Mouse (Mus musculus) intestine, embryonic 16.5 days (tissue): ENCODE data around the gene Acadl. TPM values are rescaled to one million over a fixed set of nuclear protein-coding genes. Genes with fewer than 3 reads are reported as not detected.

ENCODE experiments used
- ATAC-seq: fragments of 200-750 bp; cut with Nextera tagmentation; 2 replicates; pipeline ENCODE4 v1.8.0; 2017; ENCODE audit warnings: moderate TSS enrichment, moderate library complexity
- H3K27ac ChIP-seq: fragments of 300-500 bp; sonication (generic); 2 replicates; pipeline ENCODE4 v1.5.1; 2014; ENCODE audit warnings: mild to moderate bottlenecking, low read length
- H3K27me3 ChIP-seq: fragments of 300-500 bp; sonication (generic); replicated peaks from 2 replicates; pipeline ENCODE4 v1.6.1; 2014; ENCODE audit warnings: low read length, control low read depth, mixed read lengths; ENCODE audit not compliant: control insufficient read depth, insufficient read depth
- H3K36me3 ChIP-seq: fragments of 300-500 bp; sonication (generic); 2 replicates; pipeline ENCODE4 v1.6.1; 2014; ENCODE audit warnings: low read length, control low read depth; ENCODE audit not compliant: control insufficient read depth, insufficient read depth
- H3K4me1 ChIP-seq: fragments of 300-500 bp; sonication (generic); 2 replicates; pipeline ENCODE4 v1.6.1; 2014; ENCODE audit warnings: low read length, control low read depth, mixed read lengths; ENCODE audit not compliant: control insufficient read depth, insufficient read depth
- H3K4me2 ChIP-seq: fragments of 300-500 bp; sonication (generic); 2 replicates; pipeline ENCODE4 v1.6.1; 2014; ENCODE audit warnings: low read depth, low read length, control low read depth
- H3K4me3 ChIP-seq: fragments of 300-500 bp; sonication (generic); 2 replicates; pipeline ENCODE4 v1.5.1; 2014; ENCODE audit warnings: mild to moderate bottlenecking, low read length
- H3K9ac ChIP-seq: fragments of 300-500 bp; sonication (generic); 2 replicates; pipeline ENCODE4 v1.6.1; 2014; ENCODE audit warnings: low read depth, low read length
- H3K9me3 ChIP-seq: fragments of 300-500 bp; sonication (generic); 2 replicates; pipeline ENCODE4 v1.6.1; 2016; ENCODE audit warnings: low read length, control low read depth; ENCODE audit not compliant: control insufficient read depth
- WGBS: fragments of 180-500 bp; shearing (Covaris S2); extraction: QIAGEN DNeasy Blood & Tissue Kit; methylation state at CpG from one replicate; pipeline ENCODE4 v1.1.7; 2014; 5-methylcytosine and 5-hydroxymethylcytosine counted together
- polyA plus RNA-seq: library from polyadenylated mRNA; unstranded; fragments of >200 nt; fragmentation: Nextera tagmentation; extraction: Ambion mirVana; gene quantifications from 2 replicates; pipeline ENCODE4 v1.2.1, GENCODE M21; 2015

Gene Acadl
- polyA plus RNA-seq, 1 experiment from 2014 or later: 309 TPM

DNA sequence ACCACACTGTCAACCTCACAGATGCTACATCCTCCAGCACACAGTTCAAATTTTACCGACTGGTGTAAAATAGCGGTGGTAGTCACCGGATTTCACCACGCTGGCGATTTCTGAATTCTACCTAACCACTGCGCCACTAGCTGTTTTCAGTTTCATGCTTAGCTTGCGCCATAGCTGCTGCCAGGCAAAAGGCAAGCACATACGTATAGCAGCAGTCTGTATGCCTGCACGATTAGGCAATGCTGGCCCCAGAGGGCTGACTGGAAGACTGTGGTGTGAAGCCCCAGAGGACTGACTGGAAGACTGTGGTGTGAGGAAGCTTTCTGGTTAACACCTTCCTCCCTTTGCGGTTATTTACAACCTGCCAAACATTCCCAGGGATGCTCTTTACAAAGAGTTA is 21.1 kb downstream of the Acadl start:
- H3K9ac ChIP-seq: no peak overlapping the region
- 85% methylated on average over 10 of the region's 10 CpGs for WGBS
- H3K27me3 ChIP-seq: no peaks in the 10 kb centered on the region
- peaks cover 8% of the 10 kb centered on the region; the same call in 1 of the 2 replicates for H3K36me3 ChIP-seq
- no peaks in the 10 kb centered on the region for H3K9me3 ChIP-seq
- no peak for ATAC-seq
- H3K4me1 ChIP-seq: peaks cover 18% of the 10 kb centered on the region
- H3K4me2 ChIP-seq: no peak overlapping the region
- H3K4me3 ChIP-seq: no peak overlapping the region
- no peak overlapping the region for H3K27ac ChIP-seq

DNA sequence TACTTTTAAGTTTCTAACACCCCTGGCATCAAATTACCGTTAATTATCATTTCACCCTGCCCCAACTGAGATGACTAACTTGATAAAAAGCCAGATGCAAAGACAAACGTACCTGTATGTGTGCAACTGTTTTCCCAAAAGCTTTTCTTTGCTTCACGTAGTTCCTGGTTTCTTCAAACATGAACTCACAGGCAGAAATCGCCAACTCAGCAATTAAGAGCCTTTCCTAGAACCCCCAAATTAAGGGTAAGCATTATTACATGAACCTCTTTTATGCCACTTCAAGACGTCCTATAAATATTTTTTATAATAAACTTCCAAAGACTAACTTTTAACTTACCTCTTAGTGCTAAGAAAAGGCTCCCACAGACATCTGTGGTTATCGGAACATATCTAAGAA is 21.6 kb downstream of the Acadl start:
- no peak for ATAC-seq
- 82% methylated on average over 6 of the region's 6 CpGs for WGBS
- Histone ChIP-seq H3K4me2 (no peak overlapping the region), H3K36me3 (peaks cover 8% of the 10 kb centered on the region; the same call in 1 of the 2 replicates), H3K4me1 (peaks cover 18% of the 10 kb centered on the region), H3K9ac (no peak overlapping the region), H3K9me3 (no peaks in the 10 kb centered on the region), H3K27me3 (no peaks in the 10 kb centered on the region), H3K27ac (no peak overlapping the region), H3K4me3 (no peak overlapping the region)

DNA sequence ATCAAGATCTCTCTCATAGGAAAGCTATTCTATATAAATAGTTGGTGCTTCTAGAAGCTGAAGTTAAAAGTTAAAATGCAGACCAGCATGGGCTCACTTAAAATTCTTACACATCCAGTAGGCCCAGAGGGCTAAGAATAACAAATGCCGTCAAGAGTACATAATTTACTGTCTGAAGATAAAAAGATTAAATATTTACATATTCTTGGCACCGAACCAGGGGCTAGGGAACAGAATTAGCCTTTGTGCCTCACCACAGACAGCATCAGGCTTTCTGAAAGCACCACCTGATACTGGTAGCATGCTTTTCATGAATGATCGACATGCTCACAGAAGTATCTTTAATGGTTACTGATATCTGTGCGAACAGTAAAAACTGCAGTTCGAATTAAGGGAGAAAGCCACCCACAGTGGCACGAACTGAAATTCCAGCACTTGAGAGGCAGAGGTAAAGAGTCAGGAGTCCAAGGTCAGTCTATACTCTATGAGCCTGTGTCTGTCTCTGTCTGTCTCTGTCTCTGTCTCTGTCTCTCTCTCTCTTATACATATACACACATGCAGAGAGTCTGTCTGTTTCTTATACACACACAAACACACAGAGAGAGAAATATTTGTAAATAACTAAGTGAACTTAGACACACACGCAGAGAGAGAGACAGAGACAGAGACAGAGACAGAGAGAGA is 23.2 kb downstream of the Acadl start:
- peaks cover 7% of the 10 kb centered on the region for H3K36me3 ChIP-seq
- H3K9me3 ChIP-seq: no peaks in the 10 kb centered on the region
- ATAC-seq: peak; percentile 66
- H3K4me2 ChIP-seq: no peak overlapping the region
- WGBS: 33% methylated on average over 7 of the region's 7 CpGs
- H3K4me3 ChIP-seq: no peak overlapping the region
- H3K4me1 ChIP-seq: peaks cover 18% of the 10 kb centered on the region
- H3K27ac ChIP-seq: no peak overlapping the region; the same call in 1 of the 2 replicates
- no peaks in the 10 kb centered on the region for H3K27me3 ChIP-seq
- H3K9ac ChIP-seq: no peak overlapping the region

DNA sequence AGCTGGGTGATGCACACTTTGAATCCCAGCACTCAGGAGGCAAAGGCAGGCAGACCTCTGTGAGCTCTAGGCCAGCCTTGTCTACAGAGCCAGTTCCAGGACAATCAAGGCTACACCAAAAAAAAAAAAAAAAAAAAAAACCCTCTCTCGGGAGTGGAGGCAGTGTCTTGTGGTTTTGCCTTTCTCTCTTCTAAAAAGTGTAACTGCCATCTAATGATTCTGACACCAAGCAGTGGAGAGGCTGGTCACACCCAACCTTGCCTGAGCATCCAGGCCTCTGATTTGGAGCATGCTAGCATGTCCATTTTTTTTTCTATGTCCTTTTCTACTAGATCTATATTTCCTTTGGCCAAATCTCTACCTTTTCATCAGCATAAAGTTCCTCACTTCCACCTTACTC is 23.9 kb downstream of the Acadl start:
- WGBS: 50% methylated on average over 1 of the region's 1 CpGs
- Histone ChIP-seq H3K4me3 (no peak overlapping the region), H3K9me3 (no peaks in the 10 kb centered on the region), H3K27ac (no peak overlapping the region), H3K9ac (no peak overlapping the region), H3K27me3 (no peaks in the 10 kb centered on the region), H3K36me3 (peaks cover 5% of the 10 kb centered on the region; the same call in 1 of the 2 replicates), H3K4me2 (no peak overlapping the region), H3K4me1 (peaks cover 19% of the 10 kb centered on the region)
- no peak for ATAC-seq

DNA sequence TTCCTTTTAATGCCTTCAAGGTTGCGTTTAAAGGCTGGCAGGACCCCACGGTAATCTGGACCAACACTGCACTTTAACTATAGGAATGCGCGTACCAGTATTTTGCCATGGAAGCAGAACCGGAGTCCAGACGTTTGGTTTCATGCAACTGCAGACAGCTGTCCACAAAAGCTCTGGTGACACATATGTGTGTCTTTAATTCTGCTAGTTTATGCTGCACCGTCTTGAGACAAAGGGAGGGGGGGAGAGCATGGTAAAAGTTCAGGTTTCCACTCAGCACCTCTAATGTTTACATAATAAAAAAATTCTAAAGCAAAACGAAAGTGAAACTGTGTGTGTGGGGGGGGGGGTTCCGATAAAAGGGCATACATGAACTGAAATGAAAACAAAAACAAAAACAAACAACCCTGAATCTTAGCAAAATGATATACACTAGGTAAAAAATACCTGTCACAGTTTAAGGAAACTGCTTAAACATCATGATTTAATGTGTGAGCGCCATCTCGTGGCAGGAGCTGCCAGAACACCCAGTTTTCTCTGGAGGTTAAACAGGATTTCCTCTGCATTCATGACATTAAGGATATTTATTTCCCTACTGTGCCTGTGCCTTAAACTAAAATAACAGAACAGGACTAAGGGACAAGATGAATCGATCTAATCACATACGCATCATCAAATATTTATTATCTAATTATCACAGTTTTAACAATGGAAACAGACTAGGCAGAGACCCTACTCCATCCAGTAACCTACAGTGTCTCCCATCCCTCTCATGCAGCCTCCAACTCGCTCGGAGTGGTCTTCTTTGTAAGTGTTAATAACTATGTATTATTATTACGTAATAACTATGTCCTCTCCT is 24.7 kb downstream of the Acadl start:
- peaks cover 24% of the 10 kb centered on the region for H3K4me1 ChIP-seq
- H3K36me3 ChIP-seq: peaks cover 5% of the 10 kb centered on the region; the same call in 1 of the 2 replicates
- no peaks in the 10 kb centered on the region for H3K27me3 ChIP-seq
- WGBS: 49% methylated on average over 16 of the region's 16 CpGs
- peak overlapping the region; percentile 40 for H3K4me2 ChIP-seq
- no peak overlapping the region for H3K27ac ChIP-seq
- peak; percentile 14; the same call in 1 of the 2 replicates for ATAC-seq
- H3K9me3 ChIP-seq: no peaks in the 10 kb centered on the region
- peak overlapping the region; percentile 11; the same call in 1 of the 2 replicates for H3K4me3 ChIP-seq
- H3K9ac ChIP-seq: no peak overlapping the region

DNA sequence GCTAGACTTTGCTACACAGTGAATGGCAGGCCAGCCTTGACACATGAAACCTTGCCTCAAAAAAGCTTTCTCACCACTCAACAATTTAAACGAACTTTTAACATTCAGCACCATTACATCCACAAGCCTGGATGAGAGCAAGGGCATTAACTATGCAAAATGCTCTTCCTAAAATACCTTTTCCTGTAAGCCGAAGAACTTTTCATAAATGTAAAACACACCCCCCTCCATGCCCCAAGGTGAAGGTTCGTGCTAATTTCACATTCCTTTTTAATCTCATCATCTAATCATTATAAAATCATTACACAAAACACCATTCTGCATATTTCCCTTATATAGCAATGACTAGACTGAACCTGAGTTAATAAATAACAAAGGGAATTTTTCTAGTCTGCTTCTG is 25.9 kb downstream of the Acadl start:
- no peak for ATAC-seq
- Histone ChIP-seq H3K36me3 (peaks cover 5% of the 10 kb centered on the region; the same call in 1 of the 2 replicates), H3K4me2 (no peak overlapping the region), H3K9me3 (no peaks in the 10 kb centered on the region), H3K4me1 (peaks cover 30% of the 10 kb centered on the region), H3K4me3 (no peak overlapping the region), H3K27ac (no peak overlapping the region), H3K27me3 (no peaks in the 10 kb centered on the region), H3K9ac (no peak overlapping the region)
- 82% methylated on average over 3 of the region's 3 CpGs for WGBS

DNA sequence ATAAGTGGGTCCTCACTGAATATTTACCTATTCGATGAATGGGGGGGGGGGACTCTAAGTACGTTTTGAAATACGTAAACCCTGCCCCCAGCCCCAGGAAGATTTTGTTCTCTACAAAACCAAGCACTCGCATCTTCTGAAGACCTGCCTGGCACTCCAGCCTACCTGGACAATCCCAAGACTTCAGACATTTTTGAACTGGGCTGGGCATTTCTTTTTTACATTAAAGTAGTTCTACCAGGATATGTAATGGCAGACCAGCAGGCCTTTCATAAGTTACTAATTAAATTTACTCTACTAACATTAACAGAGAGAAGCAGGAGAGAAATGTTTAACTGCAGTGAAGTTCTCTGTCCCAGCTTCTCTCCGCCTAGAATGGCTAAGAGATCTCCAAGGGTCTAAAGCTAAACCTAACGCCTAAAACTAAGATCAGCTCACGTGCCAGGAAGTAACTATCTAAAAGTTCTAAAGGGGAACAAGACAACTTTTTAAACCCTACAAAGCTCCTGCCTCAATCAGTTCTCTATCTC is 30.4 kb downstream of the Acadl start:
- Histone ChIP-seq H3K36me3 (peaks cover 3% of the 10 kb centered on the region), H3K27ac (no peak overlapping the region), H3K9me3 (no peaks in the 10 kb centered on the region), H3K9ac (no peak overlapping the region), H3K4me1 (peaks cover 12% of the 10 kb centered on the region), H3K4me2 (no peak overlapping the region), H3K4me3 (no peak overlapping the region), H3K27me3 (no peaks in the 10 kb centered on the region)
- WGBS: 73% methylated on average over 7 of the region's 7 CpGs
- ATAC-seq: no peak

DNA sequence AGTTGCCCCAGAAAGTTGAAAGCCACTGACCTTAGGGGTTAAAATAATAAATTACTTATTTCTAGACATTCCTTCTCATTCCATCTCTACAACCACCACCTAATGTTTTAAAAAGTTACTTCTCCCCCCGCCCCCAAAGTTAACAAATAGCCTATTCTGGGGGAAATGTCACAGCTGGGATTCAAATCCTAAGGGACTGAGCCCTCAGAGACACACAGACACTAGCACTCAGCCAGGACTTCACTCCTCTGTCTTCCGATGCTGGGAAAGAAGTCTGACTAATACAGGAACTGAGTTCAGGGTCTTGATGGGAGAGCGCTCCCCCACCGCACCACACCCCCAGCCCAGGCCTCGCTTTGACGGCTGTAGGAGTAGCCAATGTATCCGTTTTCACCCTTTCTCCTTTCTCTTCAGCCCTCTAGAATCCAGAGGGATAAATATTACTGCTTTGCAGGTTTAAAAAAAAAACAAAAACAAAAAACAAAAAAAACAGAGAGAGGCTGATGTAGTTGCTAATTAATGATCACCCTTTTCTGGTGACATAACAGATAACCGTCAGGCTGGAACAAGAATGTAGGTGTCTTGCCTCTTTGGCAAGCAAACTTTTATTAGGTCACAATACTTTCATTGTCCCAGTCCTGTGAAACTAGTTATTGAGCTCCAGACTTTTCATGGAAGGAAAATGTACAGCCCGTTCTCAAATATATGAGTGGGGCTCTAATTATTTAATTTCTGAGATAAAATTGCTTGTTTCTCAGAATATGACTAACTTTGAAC is 31.1 kb downstream of the Acadl start:
- no peaks in the 10 kb centered on the region for H3K27me3 ChIP-seq
- 74% methylated on average over 9 of the region's 9 CpGs for WGBS
- H3K27ac ChIP-seq: no peak overlapping the region
- H3K9me3 ChIP-seq: no peaks in the 10 kb centered on the region
- no peak overlapping the region for H3K4me3 ChIP-seq
- no peak overlapping the region for H3K4me2 ChIP-seq
- H3K9ac ChIP-seq: no peak overlapping the region
- peaks cover 12% of the 10 kb centered on the region for H3K4me1 ChIP-seq
- no peak for ATAC-seq
- peaks cover 3% of the 10 kb centered on the region for H3K36me3 ChIP-seq
